Mouse (Mus musculus): ENCODE measurements around the gene Fam20b.

Gene Fam20b

GRCm38 (mm10) chr1:156727234-156728108 is 8.6 kb upstream of the Fam20b start:
- no peak for DNase-seq (ENCODE audit: low read depth, low spot score)

- no peak for DNase-seq (ENCODE audit: low read depth, low spot score)
Observed at GRCm38 (mm10) chr1:156722089-156722488, 3.2 kb upstream of the Fam20b start.

- DNase-seq (ENCODE audit: low read depth, low spot score), result no peak
Observed at GRCm38 (mm10) chr1:156720046-156720445, 1.2 kb upstream of the Fam20b start.

- peak; percentile 77 for DNase-seq (ENCODE audit: low read depth, low spot score)
Observed at GRCm38 (mm10) chr1:156718286-156718949, 468 bp downstream of the Fam20b start.

- no peak for DNase-seq (ENCODE audit: low read depth, low spot score)
Observed at GRCm38 (mm10) chr1:156717751-156718285, 1.1 kb downstream of the Fam20b start.

- DNase-seq (ENCODE audit: low read depth, low spot score), result no peak
Observed at GRCm38 (mm10) chr1:156716681-156717080, 2.2 kb downstream of the Fam20b start.

- DNase-seq (ENCODE audit: low read depth, low spot score), result peak; percentile 73
Observed at GRCm38 (mm10) chr1:156710472-156711098, 8.3 kb downstream of the Fam20b start.

- DNase-seq (ENCODE audit: low read depth, low spot score), result no peak
Observed at GRCm38 (mm10) chr1:156708672-156709071, 10.2 kb downstream of the Fam20b start.

- DNase-seq (ENCODE audit: low read depth, low spot score), result no peak
Observed at GRCm38 (mm10) chr1:156705696-156706285, 13.1 kb downstream of the Fam20b start.

GRCm38 (mm10) chr1:156703444-156703843 is 15.4 kb downstream of the Fam20b start:
- no peak for DNase-seq (ENCODE audit: low read depth, low spot score)

- no peak for DNase-seq (ENCODE audit: low read depth, low spot score)
Observed at GRCm38 (mm10) chr1:156702151-156702550, 16.7 kb downstream of the Fam20b start.

- DNase-seq (ENCODE audit: low read depth, low spot score), result no peak
Observed at GRCm38 (mm10) chr1:156686025-156686661, 32.7 kb downstream of the Fam20b start.

- no peak for DNase-seq (ENCODE audit: low read depth, low spot score)
Observed at GRCm38 (mm10) chr1:156679599-156679998, 39.3 kb downstream of the Fam20b start.

- DNase-seq (ENCODE audit: low read depth, low spot score), result no peak
Observed at GRCm38 (mm10) chr1:156677230-156677629, 41.7 kb downstream of the Fam20b start.

GRCm38 (mm10) chr1:156676596-156676995 is 42.3 kb downstream of the Fam20b start:
- DNase-seq (ENCODE audit: low read depth, low spot score), result no peak

- peak; percentile 64 for DNase-seq (ENCODE audit: low read depth, low spot score)
Observed at GRCm38 (mm10) chr1:156676171-156676570, 42.7 kb downstream of the Fam20b start.

GRCm38 (mm10) chr1:156674195-156675000 is 44.5 kb downstream of the Fam20b start, which contains the start of gene Tor3a:
Gene Tor3a (minus strand): TSS chr1:156674356.
- peak; percentile 78 for DNase-seq (ENCODE audit: low read depth, low spot score)

- peak; percentile 62 for DNase-seq (ENCODE audit: low read depth, low spot score)
Observed at GRCm38 (mm10) chr1:156673476-156674194, 45.3 kb downstream of the Fam20b start.

GRCm38 (mm10) chr1:156672720-156673475 is 46.0 kb downstream of the Fam20b start:
- DNase-seq (ENCODE audit: low read depth, low spot score), result no peak
